Mouse (Mus musculus) C2C12 (cell line): ENCODE measurements around the gene Runx1. TPM values are rescaled to one million over a fixed set of nuclear protein-coding genes. Genes with fewer than 3 reads are reported as not detected.
A peak's percentile ranks its signal among the peaks of the same experiment; 100 is the strongest.

Experiments used
- H3K27me3 ChIP-seq: one replicate; pipeline ENCODE4 v1.6.1; 2011; ENCODE audit not compliant: control insufficient read depth, insufficient read depth, insufficient read length
- H3K36me3 ChIP-seq: one replicate; pipeline ENCODE4 v1.6.1; 2011; ENCODE audit not compliant: control insufficient read depth, insufficient read depth
- H3K4me3 ChIP-seq: one replicate; pipeline ENCODE4 v1.5.1; 2011; ENCODE audit warnings: mild to moderate bottlenecking, control low read depth; ENCODE audit not compliant: poor library complexity, insufficient read depth, severe bottlenecking
- H3K79me2 ChIP-seq: one replicate; pipeline ENCODE4 v1.6.1; 2011; ENCODE audit not compliant: control insufficient read depth, insufficient read depth
- H3K79me3 ChIP-seq: one replicate; pipeline ENCODE4 v1.6.1; 2011; ENCODE audit warnings: low read depth, control low read depth
- H3ac ChIP-seq: one replicate; pipeline ENCODE3; 2011; ENCODE audit warnings: low read depth; ENCODE audit not compliant: control insufficient read depth, insufficient read length
- CEBPB ChIP-seq: IDR thresholded peaks from one replicate; pipeline ENCODE4 v1.6.1; 2011; ENCODE audit warnings: low read depth, mild to moderate bottlenecking, control low read depth, moderate library complexity
- CTCF ChIP-seq: IDR thresholded peaks from one replicate; pipeline ENCODE4 v1.5.1; 2011; ENCODE audit not compliant: control insufficient read depth, insufficient read depth, insufficient read length
- FOSL1 ChIP-seq: IDR thresholded peaks from one replicate; pipeline ENCODE4 v1.8.0; 2011; ENCODE audit warnings: mild to moderate bottlenecking, low read length; ENCODE audit not compliant: poor library complexity, insufficient read depth, severe bottlenecking
- MAX ChIP-seq: IDR thresholded peaks from one replicate; pipeline ENCODE4 v1.6.1; 2011; ENCODE audit warnings: mild to moderate bottlenecking, control low read depth
- MYOD1 ChIP-seq: IDR thresholded peaks from one replicate; pipeline ENCODE4 v1.6.1; 2011; ENCODE audit warnings: low read depth; ENCODE audit not compliant: control insufficient read depth, insufficient read length
- MYOG ChIP-seq: IDR thresholded peaks from one replicate; pipeline ENCODE4 v1.6.1; 2011; ENCODE audit not compliant: control insufficient read depth, insufficient read length; ENCODE audit errors: extremely low read depth
- USF1 ChIP-seq: IDR thresholded peaks from one replicate; pipeline ENCODE4 v1.6.1; 2011; ENCODE audit warnings: low read depth, mild to moderate bottlenecking, control low read depth, moderate library complexity
- polyA plus RNA-seq: library from polyadenylated mRNA; unstranded; fragments of >200 nt; fragmentation: generic; extraction: Trizol; gene quantifications from one replicate; pipeline ENCODE4 v1.2.1, GENCODE M21; 2012; ENCODE audit warnings: missing spikeins

Gene Runx1
- polyA plus RNA-seq, 1 experiment = 28.8 TPM

GRCm38 (mm10) chr16:92575792-92576191 is 250.2 kb downstream of the Runx1 start:
- no peaks in the 10 kb centered on the region for H3K79me3 ChIP-seq
- H3ac ChIP-seq = no peak overlapping the region
- no peak overlapping the region for H3K4me3 ChIP-seq
- no peaks in the 10 kb centered on the region for H3K79me2 ChIP-seq
- H3K27me3 ChIP-seq = no peaks in the 10 kb centered on the region
- H3K36me3 ChIP-seq = no peaks in the 10 kb centered on the region
- no peak for TF ChIP-seq MYOG

DNA sequence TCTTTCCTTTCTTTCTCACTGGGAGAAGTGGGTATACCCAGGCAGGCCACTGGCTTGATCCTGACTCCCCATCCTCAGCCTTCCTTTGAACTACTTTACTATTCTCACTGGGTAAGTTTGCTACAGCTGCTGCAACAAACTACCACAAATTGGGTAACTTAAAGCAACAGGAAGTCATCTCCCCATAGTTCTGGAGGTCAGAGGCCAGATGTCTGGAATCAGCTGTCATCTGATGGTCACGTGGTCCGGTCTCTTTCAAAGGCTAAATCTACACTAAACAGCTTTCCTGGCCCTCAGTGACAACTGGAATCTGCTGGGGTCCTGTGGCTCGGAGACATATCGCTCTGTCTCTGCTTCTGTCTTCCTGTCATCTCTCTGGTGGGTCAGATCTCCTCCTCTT is 252.8 kb downstream of the Runx1 start:
- Histone ChIP-seq H3K27me3 (no peaks in the 10 kb centered on the region), H3K36me3 (no peaks in the 10 kb centered on the region), H3K79me3 (no peaks in the 10 kb centered on the region), H3K4me3 (no peak overlapping the region), H3K79me2 (no peaks in the 10 kb centered on the region), H3ac (no peak overlapping the region)
- no peak for TF ChIP-seq MYOG
- TF ChIP-seq CEBPB = peak; percentile 40
- peak; percentile 44 for TF ChIP-seq MAX
- no peak for TF ChIP-seq CTCF
- no peak for TF ChIP-seq FOSL1
- TF ChIP-seq MYOD1 = no peak
- TF ChIP-seq USF1 = peak; percentile 88

DNA sequence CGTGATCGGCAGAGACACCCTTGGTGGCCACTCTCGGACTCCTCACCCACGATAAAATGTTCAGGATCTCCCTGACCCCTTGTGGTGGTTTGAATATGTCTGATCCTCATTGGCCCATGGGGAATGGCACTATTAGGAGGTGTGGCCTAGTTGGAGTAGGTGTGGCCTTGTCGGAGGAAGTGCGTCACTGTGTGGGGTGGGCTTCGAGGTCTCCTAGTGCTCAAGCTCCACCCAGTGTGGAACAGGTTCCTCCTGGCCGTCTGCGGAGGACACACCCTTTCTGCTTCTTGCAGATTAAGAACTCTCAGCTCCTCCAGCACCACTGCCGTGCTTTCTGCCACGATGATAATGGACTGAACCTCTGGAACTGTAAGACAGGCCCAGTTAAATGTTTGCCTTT is 254.7 kb downstream of the Runx1 start:
- H3K79me3 ChIP-seq = no peaks in the 10 kb centered on the region
- H3K79me2 ChIP-seq = no peaks in the 10 kb centered on the region
- H3K4me3 ChIP-seq = no peak overlapping the region
- no peaks in the 10 kb centered on the region for H3K36me3 ChIP-seq
- H3K27me3 ChIP-seq = no peaks in the 10 kb centered on the region
- no peak overlapping the region for H3ac ChIP-seq
- TF ChIP-seq MYOD1 (no peak), FOSL1 (no peak), USF1 (no peak), CTCF (no peak), MYOG (no peak)

- no peaks in the 10 kb centered on the region for H3K36me3 ChIP-seq
- no peaks in the 10 kb centered on the region for H3K79me2 ChIP-seq
- no peak overlapping the region for H3K4me3 ChIP-seq
- no peaks in the 10 kb centered on the region for H3K79me3 ChIP-seq
- no peak overlapping the region for H3ac ChIP-seq
- TF ChIP-seq FOSL1 (no peak), CTCF (no peak), USF1 (no peak), MYOG (no peak), MAX (no peak), MYOD1 (no peak), CEBPB (no peak)
- H3K27me3 ChIP-seq = no peaks in the 10 kb centered on the region
Measured at GRCm38 (mm10) chr16:92566146-92566545, 259.8 kb downstream of the Runx1 start.

- Histone ChIP-seq H3K79me3 (no peaks in the 10 kb centered on the region), H3K36me3 (no peaks in the 10 kb centered on the region), H3K79me2 (no peaks in the 10 kb centered on the region), H3K4me3 (no peak overlapping the region), H3K27me3 (no peaks in the 10 kb centered on the region), H3ac (no peak overlapping the region)
- peak; percentile 58 for TF ChIP-seq CTCF
- TF ChIP-seq USF1 = no peak
- TF ChIP-seq MYOG = no peak
Measured at GRCm38 (mm10) chr16:92565708-92566107, 260.2 kb downstream of the Runx1 start.

- no peak for TF ChIP-seq MAX
- TF ChIP-seq MYOD1 = no peak
- TF ChIP-seq MYOG = no peak
- TF ChIP-seq USF1 = no peak
- no peak for TF ChIP-seq FOSL1
- TF ChIP-seq CEBPB = no peak
- TF ChIP-seq CTCF = no peak
- no peak overlapping the region for H3K4me3 ChIP-seq
- H3K36me3 ChIP-seq = no peaks in the 10 kb centered on the region
- H3K79me3 ChIP-seq = no peaks in the 10 kb centered on the region
- no peak overlapping the region for H3ac ChIP-seq
- H3K79me2 ChIP-seq = no peaks in the 10 kb centered on the region
- H3K27me3 ChIP-seq = no peaks in the 10 kb centered on the region
Measured at GRCm38 (mm10) chr16:92565291-92565690, 260.7 kb downstream of the Runx1 start.
